In genomic region chr1:193189151-193189621, GRCm38 (mm10) we compare ENCODE assay signal across 8 mouse cellular contexts. TPM values are rescaled to one million over a fixed set of nuclear protein-coding genes. Genes with fewer than 3 reads are reported as not detected.
DNase-seq lines count a peak whose midpoint lies in the region; ATAC-seq and TF ChIP-seq lines count a peak whose summit lies in the region.

No protein-coding gene starts in this region.

- H3K79me2 ChIP-seq in heart, adult 2 months (replicated peaks; ENCODE audit: control insufficient read depth, insufficient read depth, low read length) = no peaks in the 10 kb centered on the region

- H3K27ac ChIP-seq in heart, adult 2 months = peak overlapping the region; percentile 69
- peak overlapping the region; percentile 54 for H3K27ac ChIP-seq in intestine, postnatal 0 days (ENCODE audit: low read depth, low read length)
- peak overlapping the region; percentile 76 for H3K27ac ChIP-seq in stomach, embryonic 14.5 days (ENCODE audit: low read length)

- no peaks in the 10 kb centered on the region for H3K9me3 ChIP-seq in intestine, postnatal 0 days (ENCODE audit: control insufficient read depth)
- no peaks in the 10 kb centered on the region for H3K9me3 ChIP-seq in stomach, embryonic 14.5 days (ENCODE audit: control insufficient read depth, low read depth, low read length)

- ATAC-seq in intestine, postnatal 0 days = peak; percentile 74
- ATAC-seq in stomach, embryonic 14.5 days (ENCODE audit: insufficient number of reproducible peaks, insufficient read depth, low FRiP score, low read depth) = peak; percentile 96
- ATAC-seq in monocyte, adult 5-6 weeks (replicated peaks; ENCODE audit: insufficient number of reproducible peaks, low FRiP score, low TSS enrichment, poor library complexity, severe bottlenecking) = no peak

- intact Hi-C loops in heart, adult 2 months (cut with DNase I) = no loop called here

- peaks cover 2% of the 10 kb centered on the region; the same call in 1 of the 2 replicates for H3K36me3 ChIP-seq in heart, adult 2 months (ENCODE audit: control insufficient read depth, insufficient read depth, low read length)
- no peaks in the 10 kb centered on the region for H3K36me3 ChIP-seq in intestine, postnatal 0 days (ENCODE audit: control insufficient read depth, insufficient read depth)
- no peaks in the 10 kb centered on the region for H3K36me3 ChIP-seq in stomach, embryonic 14.5 days (ENCODE audit: control insufficient read depth, insufficient read depth, low read length)

- no peak for TF ChIP-seq POLR2A in heart, adult 2 months (IDR thresholded peaks at IDR 0.05; ENCODE audit: insufficient read depth, low read depth, low read length)

- WGBS in heart, adult 2 months = 22% methylated on average over 9 of the region's 9 CpGs
- WGBS in intestine, postnatal 0 days = 11% methylated on average over 9 of the region's 9 CpGs
- 7% methylated on average over 9 of the region's 9 CpGs for WGBS in stomach, embryonic 14.5 days

- peaks cover 17% of the 10 kb centered on the region for H3K4me1 ChIP-seq in heart, adult 2 months (ENCODE audit: control insufficient read depth, insufficient read depth, low read length)
- 0 out of 2 replicates have a peak, but pooled peaks cover 17% of the 10 kb centered on the region for H3K4me1 ChIP-seq in intestine, postnatal 0 days (replicated peaks; ENCODE audit: control insufficient read depth, insufficient read depth, low read length)
- H3K4me1 ChIP-seq in stomach, embryonic 14.5 days (ENCODE audit: control insufficient read depth, insufficient read depth, low read length) = peaks cover 27% of the 10 kb centered on the region

- 0 out of 2 replicates have a peak overlapping the region, but pooled peaks have one; percentile 17 for H3K9ac ChIP-seq in heart, adult 2 months (ENCODE audit: low read depth, low read length)
- H3K9ac ChIP-seq in intestine, postnatal 0 days (ENCODE audit: low read depth, low read length) = peak overlapping the region; percentile 2; the same call in 1 of the 2 replicates
- H3K9ac ChIP-seq in stomach, embryonic 14.5 days (replicated peaks; ENCODE audit: low read depth, low read length) = no peak overlapping the region

- no peak for TF ChIP-seq EP300 in heart, adult 2 months (IDR thresholded peaks at IDR 0.05; ENCODE audit: insufficient read depth, low read depth, low read length)

- H3K27me3 ChIP-seq in heart, adult 2 months (ENCODE audit: control insufficient read depth, insufficient read depth, low read length) = no peaks in the 10 kb centered on the region
- H3K27me3 ChIP-seq in intestine, postnatal 0 days (replicated peaks; ENCODE audit: control insufficient read depth, insufficient read depth, low read length) = no peaks in the 10 kb centered on the region
- no peaks in the 10 kb centered on the region for H3K27me3 ChIP-seq in stomach, embryonic 14.5 days (ENCODE audit: control insufficient read depth, insufficient read depth, low read length)

- DNase-seq in retina, postnatal 1 day = peak; percentile 35
- DNase-seq in retina, embryonic 14.5 days (ENCODE audit: low spot score) = no peak
- DNase-seq in embryo, embryonic 11.5 days (ENCODE audit: low read depth, low spot score) = peak; percentile 20
- DNase-seq in heart, adult 2 months = peak; percentile 69 to 85
- DNase-seq in lung, postnatal 4 days = peak; percentile 60 to 79

- H3K4me2 ChIP-seq in intestine, postnatal 0 days (replicated peaks; ENCODE audit: low read depth) = peak overlapping the region; percentile 17; the same call in 1 of the 2 replicates
- peak overlapping the region; percentile 0; the same call in 1 of the 2 replicates for H3K4me2 ChIP-seq in stomach, embryonic 14.5 days (replicated peaks; ENCODE audit: low read depth, low read length)

- TF ChIP-seq CTCF in heart, adult 2 months (IDR thresholded peaks at IDR 0.05) = no peak
- no peak for TF ChIP-seq CTCF in intestine, postnatal 0 days (IDR thresholded peaks at IDR 0.05; ENCODE audit: low read depth)

- H3K4me3 ChIP-seq in heart, adult 2 months = no peak overlapping the region
- no peak overlapping the region for H3K4me3 ChIP-seq in intestine, postnatal 0 days (ENCODE audit: low read depth, low read length)
- H3K4me3 ChIP-seq in stomach, embryonic 14.5 days (ENCODE audit: low read depth, low read length) = no peak overlapping the region

RNA-seq across cellular contexts. Expression of gene Traf3ip3, which starts 12.3 kb away (rescaled TPM):
- 1 to 10 TPM in 1 of 2 experiments, under 1 TPM in 1; 0.94 to 2.7 TPM for total RNA-seq in heart, adult 2 months (2021)
- 1.9 and 2.2 TPM in 2 replicates for polyA plus RNA-seq in heart, adult 2 months (2012; rRNA removed)
- polyA plus RNA-seq in intestine, postnatal 0 days (2015; fragmentation: Nextera tagmentation; extraction: Ambion mirVana) = 2.5 and 3.2 TPM in 2 replicates
- polyA plus RNA-seq in stomach, embryonic 14.5 days (2014; fragmentation: Nextera tagmentation; extraction: Ambion mirVana) = 1.4 and 2.8 TPM in 2 replicates
- 198 to 292 TPM (median 228 TPM) in 3 replicates for total RNA-seq in monocyte, adult 5-6 weeks (2017)

RNA-seq across cellular contexts. Expression of gene Lamb3, which starts 18.3 kb away (rescaled TPM):
- 10 to 100 TPM; 11.4 to 11.9 TPM for total RNA-seq in heart, adult 2 months (2021)
- polyA plus RNA-seq in heart, adult 2 months (2012; rRNA removed) = 9.2 and 11.1 TPM in 2 replicates
- 1.7 and 2.5 TPM in 2 replicates for polyA plus RNA-seq in intestine, postnatal 0 days (2015; fragmentation: Nextera tagmentation; extraction: Ambion mirVana)
- 9.7 and 13.7 TPM in 2 replicates for polyA plus RNA-seq in stomach, embryonic 14.5 days (2014; fragmentation: Nextera tagmentation; extraction: Ambion mirVana)
- 2.9 to 28.1 TPM (median 5.6 TPM) in 3 replicates for total RNA-seq in monocyte, adult 5-6 weeks (2017)

RNA-seq across cellular contexts. Expression of gene A130010J15Rik, which starts 21.3 kb away (rescaled TPM):
- 1 to 10 TPM; 3.3 to 3.5 TPM for total RNA-seq in heart, adult 2 months (2021)
- 2.7 and 5.1 TPM in 2 replicates for polyA plus RNA-seq in heart, adult 2 months (2012; rRNA removed)
- polyA plus RNA-seq in intestine, postnatal 0 days (2015; fragmentation: Nextera tagmentation; extraction: Ambion mirVana) = 7.2 and 8.0 TPM in 2 replicates
- polyA plus RNA-seq in stomach, embryonic 14.5 days (2014; fragmentation: Nextera tagmentation; extraction: Ambion mirVana) = 16.6 and 18.5 TPM in 2 replicates
- total RNA-seq in monocyte, adult 5-6 weeks (2017) = 6.1 to 15.4 TPM (median 10.2 TPM) in 3 replicates

RNA-seq across cellular contexts. Expression of gene Irf6, which starts 36.3 kb away (rescaled TPM):
- 1 to 10 TPM; 1.9 to 2.1 TPM for total RNA-seq in heart, adult 2 months (2021)
- polyA plus RNA-seq in heart, adult 2 months (2012; rRNA removed) = 2.5 and 3.6 TPM in 2 replicates
- polyA plus RNA-seq in intestine, postnatal 0 days (2015; fragmentation: Nextera tagmentation; extraction: Ambion mirVana) = 47.8 and 48.3 TPM in 2 replicates
- polyA plus RNA-seq in stomach, embryonic 14.5 days (2014; fragmentation: Nextera tagmentation; extraction: Ambion mirVana) = 56.6 and 61.0 TPM in 2 replicates
- 0.29 TPM in 1 of 3 replicates, not detected in the others for total RNA-seq in monocyte, adult 5-6 weeks (2017)

RNA-seq across cellular contexts. Expression of gene Diexf, which starts 59.1 kb away (rescaled TPM):
- total RNA-seq in heart, adult 2 months (2021) = 10 to 100 TPM in 1 of 2 experiments, 1 to 10 TPM in 1; 7.8 to 10.2 TPM
- 7.3 and 17.5 TPM in 2 replicates for polyA plus RNA-seq in heart, adult 2 months (2012; rRNA removed)
- polyA plus RNA-seq in intestine, postnatal 0 days (2015; fragmentation: Nextera tagmentation; extraction: Ambion mirVana) = 1.7 and 1.8 TPM in 2 replicates
- 10.6 and 10.9 TPM in 2 replicates for polyA plus RNA-seq in stomach, embryonic 14.5 days (2014; fragmentation: Nextera tagmentation; extraction: Ambion mirVana)
- total RNA-seq in monocyte, adult 5-6 weeks (2017) = 19.6 to 30.8 TPM (median 24.0 TPM) in 3 replicates
